Mouse (Mus musculus) forebrain, embryonic 16.5 days (tissue): ENCODE results near the gene Olfr1126. TPM values are rescaled to one million over a fixed set of nuclear protein-coding genes. Genes with fewer than 3 reads are reported as not detected.
"Not testable (repeated sequence)": the region's sequence is repeated elsewhere in the genome, so short reads cannot be mapped to it uniquely, and the experiment has no call there.

Experiments used
- ATAC-seq: fragments of 200-750 bp; cut with Nextera tagmentation; 2 replicates; pipeline ENCODE4 v1.8.0; 2017; ENCODE audit warnings: mild to moderate bottlenecking, moderate library complexity
- H3K27ac ChIP-seq: fragments of 300-500 bp; sonication (generic); 2 replicates; pipeline ENCODE4 v1.5.1; 2014; ENCODE audit warnings: low read length, control low read depth
- H3K27me3 ChIP-seq: fragments of 300-500 bp; sonication (generic); replicated peaks from 2 replicates; pipeline ENCODE4 v1.6.1; 2014; ENCODE audit warnings: low read length; ENCODE audit not compliant: control insufficient read depth, insufficient read depth
- H3K36me3 ChIP-seq: fragments of 300-500 bp; sonication (generic); 2 replicates; pipeline ENCODE4 v1.6.1; 2014; ENCODE audit not compliant: control insufficient read depth, insufficient read depth
- H3K4me1 ChIP-seq: fragments of 300-500 bp; sonication (generic); replicated peaks from 2 replicates; pipeline ENCODE4 v1.6.1; 2014; ENCODE audit warnings: low read length; ENCODE audit not compliant: control insufficient read depth, insufficient read depth
- H3K4me2 ChIP-seq: fragments of 300-500 bp; sonication (generic); 2 replicates; pipeline ENCODE4 v1.6.1; 2014; ENCODE audit warnings: mild to moderate bottlenecking, low read length, control low read depth
- H3K4me3 ChIP-seq: fragments of 300-500 bp; sonication (generic); replicated peaks from 2 replicates; pipeline ENCODE4 v1.5.1; 2014; ENCODE audit warnings: mild to moderate bottlenecking, low read length, control low read depth
- H3K9ac ChIP-seq: fragments of 300-500 bp; sonication (generic); replicated peaks from 2 replicates; pipeline ENCODE4 v1.6.1; 2014; ENCODE audit warnings: low read depth, low read length, control low read depth
- H3K9me3 ChIP-seq: fragments of 300-500 bp; sonication (generic); 2 replicates; pipeline ENCODE4 v1.6.1; 2016; ENCODE audit warnings: low read length; ENCODE audit not compliant: control insufficient read depth
- WGBS: fragments of 180-500 bp; shearing (Covaris S2); extraction: QIAGEN DNeasy Blood & Tissue Kit; methylation state at CpG from one replicate; pipeline ENCODE4 v1.1.7; 2014; 5-methylcytosine and 5-hydroxymethylcytosine counted together
- polyA plus RNA-seq: library from polyadenylated mRNA; unstranded; fragments of >200 nt; fragmentation: Nextera tagmentation; extraction: Ambion mirVana; gene quantifications from 2 replicates; pipeline ENCODE4 v1.2.1, GENCODE M21; 2015

Gene Olfr1126
- not detected in 2 replicates for polyA plus RNA-seq

DNA sequence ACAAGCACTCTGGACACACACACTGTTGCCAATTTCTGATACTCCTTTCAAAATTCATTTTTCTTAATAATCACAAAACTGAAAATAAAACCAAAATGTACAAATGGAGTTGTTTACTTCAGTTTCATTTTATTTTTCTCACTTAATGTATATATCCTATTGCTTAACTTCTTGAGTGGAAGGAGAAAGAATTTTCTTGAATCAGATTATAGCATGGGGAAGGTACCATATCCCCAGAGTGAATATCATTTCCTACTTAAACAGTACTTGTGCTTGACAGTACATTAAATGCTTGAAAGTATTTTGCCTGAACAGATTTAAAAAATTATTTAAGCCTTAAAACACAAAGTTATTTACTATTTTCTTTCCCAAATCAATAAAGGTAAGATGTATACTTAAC is at the start of gene Olfr1126:
Gene Olfr1126, plus strand, starts transcription at position 301 of the 400 bp plus-strand sequence.
- Histone ChIP-seq H3K36me3 (no peaks in the 10 kb centered on the region), H3K9ac (no peak within 1 kb of the TSS), H3K27ac (no peak within 1 kb of the TSS), H3K27me3 (no peaks in the 10 kb centered on the region), H3K4me3 (no peak within 1 kb of the TSS), H3K4me2 (no peak within 1 kb of the TSS), H3K4me1 (no peaks in the 10 kb centered on the region), H3K9me3 (no peaks in the 10 kb centered on the region)
- no peak for ATAC-seq

DNA sequence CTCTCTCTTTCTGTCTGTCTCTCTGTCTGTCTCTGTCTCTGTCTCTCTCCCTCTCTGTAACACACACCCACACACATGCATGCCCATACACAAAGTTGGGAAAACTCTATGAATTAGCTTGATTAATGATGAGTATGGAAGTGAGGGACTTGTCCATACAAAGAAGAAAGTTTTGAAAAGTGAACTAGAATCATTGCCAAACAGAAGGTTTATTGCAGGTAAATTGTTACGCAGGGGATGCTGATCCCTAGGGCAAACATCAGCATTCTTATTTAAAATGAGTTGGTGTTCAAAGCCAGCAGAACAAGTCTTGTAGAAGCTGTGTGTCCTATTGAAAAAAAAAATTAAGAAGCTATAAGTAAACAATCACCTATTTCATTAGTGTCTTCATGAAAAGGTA is 37.4 kb upstream of the Olfr1126 start, which contains the start of gene Olfr1123:
Gene Olfr1123, plus strand, starts transcription at position 301 of the 400 bp plus-strand sequence.
- no peaks in the 10 kb centered on the region for H3K27me3 ChIP-seq

DNA sequence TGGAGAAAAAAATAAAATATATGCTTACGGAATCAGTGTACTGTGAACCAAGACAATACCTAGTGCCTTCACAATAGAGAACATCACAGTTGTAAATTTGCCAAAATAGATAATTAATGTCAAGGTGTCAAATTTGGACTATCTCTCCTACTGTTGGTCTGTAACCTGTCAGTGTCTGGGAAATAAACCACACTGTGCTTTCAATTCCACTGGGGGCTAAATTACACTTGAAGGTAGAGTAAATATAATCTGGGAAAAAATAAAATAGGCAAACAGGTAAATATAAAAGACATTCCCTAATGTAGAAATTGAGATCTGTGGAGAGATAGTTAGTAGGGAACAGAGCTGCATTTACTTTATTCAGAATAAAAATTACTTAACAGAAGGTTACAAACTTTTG is 23.8 kb upstream of the Olfr1126 start, which contains the start of gene Olfr1124:
Gene Olfr1124, plus strand, starts transcription at position 301 of the 400 bp plus-strand sequence.
- ATAC-seq = no peak
- Histone ChIP-seq H3K27me3 (no peaks in the 10 kb centered on the region), H3K27ac (no peak within 1 kb of the TSS), H3K36me3 (no peaks in the 10 kb centered on the region), H3K9me3 (no peaks in the 10 kb centered on the region), H3K9ac (no peak within 1 kb of the TSS), H3K4me1 (no peaks in the 10 kb centered on the region), H3K4me3 (no peak within 1 kb of the TSS), H3K4me2 (no peak within 1 kb of the TSS)
- WGBS = 94% methylated on average over 1 of the region's 1 CpGs

More for the DNA sequence above, 37.4 kb upstream of the Olfr1126 start, which contains the start of gene Olfr1123:
- WGBS = 88% methylated on average over 1 of the region's 1 CpGs
- H3K4me2 ChIP-seq = no peak within 1 kb of the TSS
- ATAC-seq = no peak
- H3K9ac ChIP-seq = no peak within 1 kb of the TSS
- no peak within 1 kb of the TSS for H3K27ac ChIP-seq
- H3K4me3 ChIP-seq = no peak within 1 kb of the TSS
- H3K36me3 ChIP-seq = no peaks in the 10 kb centered on the region
- no peaks in the 10 kb centered on the region for H3K4me1 ChIP-seq
- no peaks in the 10 kb centered on the region for H3K9me3 ChIP-seq

DNA sequence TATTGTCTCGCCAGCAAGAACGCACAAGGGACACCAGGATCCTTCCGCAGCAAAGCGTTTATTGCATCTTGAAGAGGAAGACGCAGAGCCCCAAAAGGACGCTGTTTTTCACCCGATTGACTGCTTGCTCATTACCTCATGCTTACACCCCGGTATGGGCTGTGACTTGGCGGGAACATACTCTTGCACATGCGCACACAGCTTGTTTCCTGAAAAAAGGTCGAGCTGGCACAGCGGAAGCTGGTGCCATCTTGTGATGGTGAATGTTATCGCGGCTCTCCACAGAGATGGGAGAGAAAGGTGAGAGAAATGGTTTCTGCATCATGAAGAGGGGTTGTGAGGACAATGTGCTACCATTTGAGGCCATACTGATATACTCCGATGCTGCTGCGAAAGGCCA is 16.0 kb upstream of the Olfr1126 start:
- Histone ChIP-seq H3K27me3 (no peaks in the 10 kb centered on the region), H3K9ac (no peak overlapping the region), H3K9me3 (no peaks in the 10 kb centered on the region), H3K36me3 (no peaks in the 10 kb centered on the region), H3K4me1 (no peaks in the 10 kb centered on the region), H3K4me3 (no peak overlapping the region), H3K27ac (no peak overlapping the region), H3K4me2 (no peak overlapping the region)
- WGBS = 93% methylated on average over 16 of the region's 16 CpGs
- no peak for ATAC-seq

DNA sequence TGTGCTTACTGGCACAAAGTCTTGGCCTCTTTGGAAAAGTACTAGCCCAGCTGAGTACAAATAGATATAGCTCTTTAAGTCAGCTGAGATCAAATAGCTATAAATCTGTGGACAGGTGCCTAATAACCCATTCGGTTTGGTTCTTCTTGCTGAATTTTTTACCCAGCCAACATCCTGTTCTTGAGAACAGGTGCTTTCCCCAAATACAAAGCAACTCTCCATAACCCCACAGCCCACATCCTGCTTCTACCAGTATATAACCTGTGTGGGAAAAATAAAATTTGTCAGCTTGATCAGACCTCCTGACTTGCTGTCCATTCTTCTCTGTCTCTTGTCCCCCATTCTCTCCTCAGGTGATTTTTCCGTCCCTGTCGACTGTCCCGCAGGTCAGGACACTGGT is 8.0 kb downstream of the Olfr1126 start:
- H3K9me3 ChIP-seq = no peaks in the 10 kb centered on the region
- H3K4me1 ChIP-seq = no peaks in the 10 kb centered on the region
- H3K4me3 ChIP-seq = no peak overlapping the region
- no peaks in the 10 kb centered on the region for H3K27me3 ChIP-seq
- no peak overlapping the region for H3K9ac ChIP-seq
- no peak overlapping the region for H3K4me2 ChIP-seq
- no peak for ATAC-seq
- H3K36me3 ChIP-seq = no peaks in the 10 kb centered on the region
- H3K27ac ChIP-seq = no peak overlapping the region
- WGBS = 96% methylated on average over 4 of the region's 4 CpGs

DNA sequence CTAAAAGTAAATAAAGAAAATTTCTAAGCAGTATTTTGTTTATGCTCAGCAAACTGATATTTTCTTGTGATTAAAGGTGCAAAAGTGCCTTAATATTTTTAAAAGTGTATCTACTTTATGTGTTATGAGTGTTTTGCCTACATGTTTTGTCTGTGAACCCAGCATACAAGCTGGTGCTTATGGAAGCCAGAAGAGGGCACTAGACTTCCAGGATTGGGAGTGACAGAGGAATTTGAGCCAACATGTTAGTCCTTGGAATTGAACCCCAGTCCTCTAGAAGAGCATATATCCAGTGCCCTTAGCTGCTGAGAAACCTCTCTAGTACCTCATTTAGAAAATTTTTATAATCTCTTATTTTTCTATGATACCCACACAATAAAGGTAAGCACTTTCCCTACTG is 26.4 kb downstream of the Olfr1126 start:
- Histone ChIP-seq H3K4me2 (no peak overlapping the region), H3K27me3 (no peaks in the 10 kb centered on the region), H3K27ac (no peak overlapping the region), H3K4me3 (no peak overlapping the region), H3K36me3 (no peaks in the 10 kb centered on the region), H3K9ac (no peak overlapping the region), H3K9me3 (no peaks in the 10 kb centered on the region), H3K4me1 (no peaks in the 10 kb centered on the region)
- ATAC-seq = no peak

DNA sequence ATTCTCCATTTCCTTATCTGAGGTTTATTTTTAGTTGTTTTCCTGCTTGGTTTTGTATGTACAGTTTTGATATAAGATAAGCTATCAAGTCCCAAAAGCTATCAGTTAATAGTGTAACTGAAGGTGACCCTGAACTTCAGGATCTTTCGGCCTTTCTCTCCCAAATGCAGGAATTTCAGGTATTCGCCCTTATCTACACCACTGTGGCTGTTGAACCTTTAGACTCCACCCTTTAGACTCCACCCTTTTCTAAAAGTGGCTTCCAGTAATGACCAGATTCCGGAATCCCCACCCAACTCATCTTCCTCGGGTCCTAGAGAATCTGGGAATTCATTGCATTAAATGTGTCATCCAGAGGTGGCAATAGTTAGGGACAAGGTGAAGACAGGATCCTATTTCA is 27.4 kb downstream of the Olfr1126 start:
- no peaks in the 10 kb centered on the region for H3K36me3 ChIP-seq
- H3K9ac ChIP-seq = no peak overlapping the region
- ATAC-seq = no peak
- H3K9me3 ChIP-seq = no peaks in the 10 kb centered on the region
- H3K4me3 ChIP-seq = no peak overlapping the region
- H3K4me1 ChIP-seq = no peaks in the 10 kb centered on the region
- H3K27ac ChIP-seq = no peak overlapping the region
- WGBS = 86% methylated on average over 4 of the region's 4 CpGs
- H3K27me3 ChIP-seq = no peaks in the 10 kb centered on the region
- no peak overlapping the region for H3K4me2 ChIP-seq

DNA sequence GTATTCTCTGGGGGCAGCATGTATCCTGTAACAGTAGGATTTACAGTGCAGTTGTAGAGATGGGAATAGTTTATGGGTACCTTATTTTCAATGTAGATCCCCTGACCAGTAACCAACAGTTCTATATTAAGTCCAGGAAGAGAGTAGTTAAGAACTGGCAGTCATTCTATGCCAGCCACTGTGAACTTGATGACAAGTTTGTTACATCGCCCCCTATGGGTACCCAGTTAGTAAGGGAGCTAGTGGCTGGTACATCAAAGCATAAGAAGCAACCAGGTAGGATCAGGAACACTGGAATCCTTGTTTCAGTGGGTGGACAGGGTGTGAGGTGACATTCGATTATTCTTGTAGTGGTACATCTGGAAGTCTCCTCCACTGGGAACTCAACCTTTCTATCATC is 28.5 kb downstream of the Olfr1126 start:
- H3K27me3 ChIP-seq = no peaks in the 10 kb centered on the region
- ATAC-seq = no peak
- H3K9ac ChIP-seq = no peak overlapping the region
- H3K4me2 ChIP-seq = no peak overlapping the region
- no peaks in the 10 kb centered on the region for H3K4me1 ChIP-seq
- no peaks in the 10 kb centered on the region for H3K36me3 ChIP-seq
- WGBS = 73% methylated on average over 2 of the region's 2 CpGs
- no peak overlapping the region for H3K4me3 ChIP-seq
- no peaks in the 10 kb centered on the region for H3K9me3 ChIP-seq
- H3K27ac ChIP-seq = no peak overlapping the region

DNA sequence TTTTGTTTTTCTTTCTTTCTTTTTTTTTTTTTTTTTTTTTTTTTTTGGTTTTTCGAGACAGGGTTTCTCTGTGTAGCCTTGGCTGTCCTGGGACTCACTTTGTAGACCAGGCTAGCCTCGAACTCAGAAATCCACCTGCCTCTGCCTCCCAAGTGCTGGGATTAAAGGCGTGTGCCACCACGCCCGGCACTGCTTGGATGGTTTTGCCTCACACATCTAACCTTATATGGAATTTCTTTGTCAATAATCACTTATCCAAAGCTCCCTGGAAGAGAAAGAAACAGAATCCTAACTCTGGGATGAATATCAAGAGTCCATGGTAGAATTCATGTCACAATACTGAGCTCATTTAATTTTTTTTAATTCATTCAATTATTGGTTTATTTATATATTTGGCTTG is 43.2 kb downstream of the Olfr1126 start, which contains the start of gene Pramel7:
Gene Pramel7, minus strand, starts transcription at position 101 of the 400 bp plus-strand sequence.
- not testable (repeated sequence) for H3K27me3 ChIP-seq, H3K27ac ChIP-seq, H3K9ac ChIP-seq, H3K36me3 ChIP-seq, H3K4me3 ChIP-seq, H3K4me1 ChIP-seq, H3K9me3 ChIP-seq, H3K4me2 ChIP-seq, ATAC-seq
- 94% methylated on average over 3 of the region's 5 CpGs for WGBS

DNA sequence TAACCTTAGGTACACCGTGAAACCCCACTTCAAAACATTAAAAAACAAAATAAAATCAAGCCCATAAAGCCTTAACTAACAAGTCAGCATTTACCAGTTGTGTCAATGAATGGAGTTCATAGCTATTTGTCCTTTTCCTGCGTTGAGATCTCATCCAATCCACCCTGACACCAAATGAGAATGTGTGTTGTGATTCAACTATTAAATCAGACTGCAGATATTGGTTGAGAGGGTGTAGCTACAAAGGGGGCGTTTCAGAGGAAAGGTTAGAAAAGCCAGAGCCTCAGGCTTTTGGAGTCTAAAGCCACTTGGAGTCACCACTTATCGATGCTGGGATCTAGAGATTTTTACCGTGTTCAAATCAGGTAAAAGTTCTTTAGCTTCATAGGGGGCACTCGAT is 52.5 kb downstream of the Olfr1126 start, which contains the start of gene Pramel6:
Gene Pramel6, plus strand, starts transcription at position 301 of the 400 bp plus-strand sequence.
- ATAC-seq = no peak
- Histone ChIP-seq H3K27ac (no peak within 1 kb of the TSS), H3K27me3 (no peaks in the 10 kb centered on the region), H3K9me3 (no peaks in the 10 kb centered on the region), H3K4me1 (no peaks in the 10 kb centered on the region), H3K9ac (no peak within 1 kb of the TSS), H3K4me3 (no peak within 1 kb of the TSS), H3K4me2 (no peak within 1 kb of the TSS), H3K36me3 (no peaks in the 10 kb centered on the region)
- 88% methylated on average over 6 of the region's 6 CpGs for WGBS
